Mouse (Mus musculus): Measurements from ENCODE around the gene Kcnip4. TPM values are rescaled to one million over a fixed set of nuclear protein-coding genes. Genes with fewer than 3 reads are reported as not detected.

Kcnip4 gene
- polyA plus RNA-seq, 1 experiment: not detected

DNA sequence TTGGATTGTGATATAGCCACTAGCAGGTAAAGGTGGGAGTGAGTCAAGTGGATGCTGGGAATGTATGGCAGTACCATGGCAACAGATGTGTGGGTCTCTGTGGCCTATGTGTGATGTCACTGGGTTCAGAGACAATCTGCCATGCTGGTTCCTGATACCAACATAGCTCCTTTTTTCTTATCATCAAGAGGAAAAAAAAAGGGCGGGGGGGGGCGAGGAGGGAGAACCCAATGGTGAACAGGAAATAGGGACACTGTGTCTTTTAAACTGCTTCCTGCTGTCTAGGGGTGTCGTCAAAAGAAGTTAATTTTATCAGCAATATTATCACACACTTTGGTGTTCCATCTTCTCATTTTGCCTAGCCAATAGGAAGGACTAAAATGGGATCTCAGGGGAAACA, 1021.6 kb downstream of the Kcnip4 start:
- TF ChIP-seq POLR2A (IDR thresholded peaks at IDR 0.05; ENCODE audit: low read depth, low read length): no peak
- TF ChIP-seq CTCF (IDR thresholded peaks at IDR 0.05; ENCODE audit: extremely low read depth, insufficient read length, insufficient replicate concordance, low read depth, low read length): no peak
- H3K27me3 ChIP-seq (ENCODE audit: control insufficient read depth, insufficient read depth, low read length): no peaks in the 10 kb centered on the region

DNA sequence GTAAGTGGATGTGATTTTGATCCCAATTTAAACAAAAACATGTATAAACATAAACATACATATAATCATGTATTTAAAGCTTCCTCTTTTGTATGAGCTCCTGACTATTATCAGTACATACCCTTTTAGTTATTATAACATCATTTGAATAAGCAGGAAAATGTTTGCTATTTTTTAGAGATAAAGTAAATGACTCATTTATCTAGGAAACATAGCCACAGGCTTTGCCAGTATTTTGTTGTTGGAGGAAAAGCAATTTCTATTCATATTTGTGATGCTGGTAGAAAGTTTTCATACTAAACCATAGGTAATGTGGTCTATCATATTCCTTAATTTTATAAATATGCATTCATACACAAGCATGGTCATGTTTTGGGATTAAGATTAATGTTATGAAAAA, 1022.3 kb downstream of the Kcnip4 start:
- H3K4me1 ChIP-seq (ENCODE audit: control insufficient read depth, insufficient read depth, insufficient read length, low read length): no peaks in the 10 kb centered on the region
- H3K27me3 ChIP-seq (ENCODE audit: control insufficient read depth, insufficient read depth, low read length): no peaks in the 10 kb centered on the region
- TF ChIP-seq POLR2A (IDR thresholded peaks at IDR 0.05; ENCODE audit: low read depth, low read length) (no peak), CTCF (IDR thresholded peaks at IDR 0.05; ENCODE audit: extremely low read depth, insufficient read length, insufficient replicate concordance, low read depth, low read length) (no peak)
- H3K27ac ChIP-seq (ENCODE audit: insufficient read depth, low read depth, low read length): no peak overlapping the region
- no peak overlapping the region for H3K4me3 ChIP-seq (ENCODE audit: low read depth, low read length)
- H3K36me3 ChIP-seq (ENCODE audit: control insufficient read depth, insufficient read depth, low read length): no peaks in the 10 kb centered on the region

More for the DNA sequence above, 1021.6 kb downstream of the Kcnip4 start:
- Histone ChIP-seq H3K4me1 (ENCODE audit: control insufficient read depth, insufficient read depth, insufficient read length, low read length) (no peaks in the 10 kb centered on the region), H3K36me3 (ENCODE audit: control insufficient read depth, insufficient read depth, low read length) (no peaks in the 10 kb centered on the region), H3K27ac (ENCODE audit: insufficient read depth, low read depth, low read length) (no peak overlapping the region), H3K4me3 (ENCODE audit: low read depth, low read length) (no peak overlapping the region)
- WGBS: 52% methylated on average over 3 of the region's 3 CpGs

DNA sequence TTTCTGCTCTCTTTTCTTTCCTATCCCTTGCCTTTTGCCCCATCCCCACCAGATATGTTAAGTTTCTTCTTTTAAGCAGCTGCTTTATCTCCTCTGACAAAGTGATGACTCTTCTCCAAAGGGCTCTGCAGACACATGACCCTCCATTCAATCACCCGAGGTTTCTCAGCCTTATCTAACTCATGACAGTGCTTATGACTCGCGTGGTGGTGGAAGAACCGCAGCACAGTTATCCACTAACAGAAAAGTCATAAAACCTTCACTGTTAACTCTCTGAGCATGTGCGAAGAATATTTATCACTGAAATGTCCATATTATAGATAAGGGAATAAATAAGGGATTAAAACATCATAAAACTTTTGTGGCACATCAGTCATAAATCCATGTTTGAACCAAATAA, 1024.5 kb downstream of the Kcnip4 start:
- H3K4me3 ChIP-seq (ENCODE audit: low read depth, low read length): no peak overlapping the region
- 22% methylated on average over 5 of the region's 5 CpGs for WGBS
- TF ChIP-seq POLR2A (IDR thresholded peaks at IDR 0.05; ENCODE audit: low read depth, low read length) (no peak), CTCF (IDR thresholded peaks at IDR 0.05; ENCODE audit: extremely low read depth, insufficient read length, insufficient replicate concordance, low read depth, low read length) (no peak)

DNA sequence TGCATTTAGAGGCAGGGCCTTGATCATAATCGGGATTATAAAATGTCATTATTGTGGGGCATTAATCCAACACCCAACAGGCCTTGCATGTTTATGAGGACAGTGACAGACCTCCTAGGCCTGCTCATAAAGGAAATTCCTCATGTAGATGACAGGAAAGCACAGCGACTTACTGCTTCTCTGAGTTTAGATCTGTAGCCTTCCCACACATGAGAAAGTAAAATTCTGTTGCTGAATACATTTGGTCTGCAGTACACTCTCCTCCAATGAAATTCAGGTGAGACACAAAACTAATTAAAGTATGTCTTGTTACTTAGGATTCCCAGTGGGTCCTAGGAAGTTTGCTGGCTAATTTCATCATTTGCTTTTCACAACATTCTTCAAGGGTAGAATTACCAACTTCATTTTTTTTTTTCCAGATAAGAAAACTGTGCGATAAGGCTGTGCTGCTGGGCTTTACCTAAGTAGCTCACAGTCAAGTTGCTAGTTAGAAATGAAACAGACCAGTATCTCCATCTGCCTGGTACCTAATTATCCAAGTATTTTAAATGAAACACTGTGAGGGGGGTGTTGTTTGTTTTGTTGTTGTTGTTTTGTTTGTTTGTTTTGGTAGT, 1033.7 kb downstream of the Kcnip4 start:
- H3K4me3 ChIP-seq (ENCODE audit: low read depth, low read length): no peak overlapping the region
- 74% methylated on average over 3 of the region's 3 CpGs for WGBS
- no peaks in the 10 kb centered on the region for H3K27me3 ChIP-seq (ENCODE audit: control insufficient read depth, insufficient read depth, low read length)
- H3K36me3 ChIP-seq (ENCODE audit: control insufficient read depth, insufficient read depth, low read length): no peaks in the 10 kb centered on the region
- H3K27ac ChIP-seq (ENCODE audit: insufficient read depth, low read depth, low read length): no peak overlapping the region
- no peak for TF ChIP-seq CTCF (IDR thresholded peaks at IDR 0.05; ENCODE audit: extremely low read depth, insufficient read length, insufficient replicate concordance, low read depth, low read length)
- no peak for TF ChIP-seq POLR2A (IDR thresholded peaks at IDR 0.05; ENCODE audit: low read depth, low read length)
- no peaks in the 10 kb centered on the region for H3K4me1 ChIP-seq (ENCODE audit: control insufficient read depth, insufficient read depth, insufficient read length, low read length)

More for the DNA sequence above, 1024.5 kb downstream of the Kcnip4 start:
- no peak overlapping the region for H3K27ac ChIP-seq (ENCODE audit: insufficient read depth, low read depth, low read length)
- H3K36me3 ChIP-seq (ENCODE audit: control insufficient read depth, insufficient read depth, low read length): no peaks in the 10 kb centered on the region
- no peaks in the 10 kb centered on the region for H3K27me3 ChIP-seq (ENCODE audit: control insufficient read depth, insufficient read depth, low read length)
- no peaks in the 10 kb centered on the region for H3K4me1 ChIP-seq (ENCODE audit: control insufficient read depth, insufficient read depth, insufficient read length, low read length)

DNA sequence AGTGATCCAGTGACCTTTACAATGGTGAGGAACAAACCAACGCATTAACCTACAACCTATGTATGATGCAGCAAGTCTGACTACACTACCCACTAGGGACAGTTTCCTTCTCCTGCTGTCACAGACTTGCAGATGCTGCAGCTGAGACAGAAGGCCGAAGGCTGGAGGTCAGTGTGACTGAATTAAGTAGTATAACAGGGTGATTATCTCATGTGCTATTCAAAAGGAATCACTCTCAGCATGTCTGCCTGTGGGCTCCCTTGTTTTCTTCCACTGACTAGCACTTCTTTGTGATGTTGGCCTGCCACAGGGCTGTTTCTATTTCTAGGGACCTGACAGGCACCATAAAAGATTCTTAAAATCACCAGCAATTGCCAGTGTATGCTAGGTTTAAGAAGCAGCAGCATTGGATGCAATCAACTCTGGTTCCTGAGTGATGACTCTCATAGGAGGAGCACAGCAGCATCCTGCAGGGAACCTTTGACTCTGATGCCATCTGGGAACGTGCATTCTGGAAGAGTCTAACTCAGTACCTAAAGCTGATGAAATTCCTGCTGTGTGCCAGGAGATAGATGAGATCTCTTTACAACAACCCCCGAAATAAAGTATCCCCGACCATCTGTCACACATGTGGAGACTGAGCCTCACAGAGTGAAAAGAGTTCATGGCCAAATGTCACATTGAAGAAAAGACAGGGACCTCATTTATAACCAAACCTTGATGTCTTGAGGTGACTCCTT, 1035.0 kb downstream of the Kcnip4 start:
- H3K27me3 ChIP-seq (ENCODE audit: control insufficient read depth, insufficient read depth, low read length): no peaks in the 10 kb centered on the region
- TF ChIP-seq POLR2A (IDR thresholded peaks at IDR 0.05; ENCODE audit: low read depth, low read length): no peak
- no peak for TF ChIP-seq CTCF (IDR thresholded peaks at IDR 0.05; ENCODE audit: extremely low read depth, insufficient read length, insufficient replicate concordance, low read depth, low read length)
- WGBS: 64% methylated on average over 5 of the region's 5 CpGs

DNA sequence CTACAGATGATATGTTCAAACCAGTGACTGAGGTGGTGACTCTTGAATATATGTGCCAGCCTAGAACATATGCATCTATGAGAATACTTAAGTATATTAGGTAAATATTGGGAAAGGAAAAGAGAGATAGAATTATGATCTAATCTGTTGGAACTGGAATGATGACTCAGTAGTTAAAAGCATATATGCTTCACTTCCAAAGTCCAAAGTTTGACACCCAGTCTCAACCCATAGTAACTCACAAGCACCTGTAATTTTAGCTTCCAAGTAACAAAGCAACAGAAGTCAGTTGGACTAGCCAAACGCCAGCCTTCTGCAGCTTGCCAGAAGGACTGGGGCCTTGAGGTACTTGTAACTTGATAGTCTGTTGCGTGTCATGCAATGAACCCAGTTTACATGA, 1041.6 kb downstream of the Kcnip4 start:
- Histone ChIP-seq H3K27me3 (ENCODE audit: control insufficient read depth, insufficient read depth, low read length) (no peaks in the 10 kb centered on the region), H3K4me1 (ENCODE audit: control insufficient read depth, insufficient read depth, insufficient read length, low read length) (no peaks in the 10 kb centered on the region), H3K36me3 (ENCODE audit: control insufficient read depth, insufficient read depth, low read length) (no peaks in the 10 kb centered on the region), H3K27ac (ENCODE audit: insufficient read depth, low read depth, low read length) (no peak overlapping the region), H3K4me3 (ENCODE audit: low read depth, low read length) (no peak overlapping the region)
- WGBS: 51% methylated on average over 2 of the region's 2 CpGs
- TF ChIP-seq CTCF (IDR thresholded peaks at IDR 0.05; ENCODE audit: extremely low read depth, insufficient read length, insufficient replicate concordance, low read depth, low read length) (no peak), POLR2A (IDR thresholded peaks at IDR 0.05; ENCODE audit: low read depth, low read length) (no peak)

More for the DNA sequence above, 1035.0 kb downstream of the Kcnip4 start:
- Histone ChIP-seq H3K4me1 (ENCODE audit: control insufficient read depth, insufficient read depth, insufficient read length, low read length) (no peaks in the 10 kb centered on the region), H3K27ac (ENCODE audit: insufficient read depth, low read depth, low read length) (no peak overlapping the region), H3K4me3 (ENCODE audit: low read depth, low read length) (no peak overlapping the region), H3K36me3 (ENCODE audit: control insufficient read depth, insufficient read depth, low read length) (no peaks in the 10 kb centered on the region)

DNA sequence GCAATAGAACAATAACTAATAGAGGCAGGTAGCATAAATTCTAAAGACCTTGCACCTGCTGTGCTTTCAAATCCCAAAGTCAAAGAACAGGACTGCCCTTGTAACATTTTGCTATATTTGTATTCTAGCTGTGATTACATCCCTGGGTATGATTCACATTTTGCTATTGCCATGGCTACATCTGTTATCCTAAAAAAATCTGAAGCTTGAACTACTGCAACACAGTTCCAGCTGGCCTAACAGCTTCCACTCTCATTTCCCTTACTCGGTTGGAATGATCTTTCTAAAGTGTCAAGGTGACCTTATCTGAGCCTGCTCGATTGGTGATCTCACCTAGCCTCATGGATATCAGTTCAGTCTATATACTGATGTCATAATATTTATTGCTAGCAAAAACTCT, 1064.5 kb downstream of the Kcnip4 start:
- H3K36me3 ChIP-seq (ENCODE audit: control insufficient read depth, insufficient read depth, low read length): no peaks in the 10 kb centered on the region
- H3K27me3 ChIP-seq (ENCODE audit: control insufficient read depth, insufficient read depth, low read length): no peaks in the 10 kb centered on the region
- H3K27ac ChIP-seq (ENCODE audit: insufficient read depth, low read depth, low read length): no peak overlapping the region
- TF ChIP-seq CTCF (IDR thresholded peaks at IDR 0.05; ENCODE audit: extremely low read depth, insufficient read length, insufficient replicate concordance, low read depth, low read length): no peak
- TF ChIP-seq POLR2A (IDR thresholded peaks at IDR 0.05; ENCODE audit: low read depth, low read length): no peak
- H3K4me3 ChIP-seq (ENCODE audit: low read depth, low read length): no peak overlapping the region
- no peaks in the 10 kb centered on the region for H3K4me1 ChIP-seq (ENCODE audit: control insufficient read depth, insufficient read depth, insufficient read length, low read length)
- 35% methylated on average over 2 of the region's 2 CpGs for WGBS

Data from small intestine, adult 2 months (tissue).